Mouse (Mus musculus) heart, embryonic 10.5 days (tissue): ENCODE measurements around the gene C030005K15Rik. TPM values are rescaled to one million over a fixed set of nuclear protein-coding genes. Genes with fewer than 3 reads are reported as not detected.

Source experiments
- DNase-seq: peaks from one replicate; pipeline ENCODE4 v3.0.0-alpha.2; 2017; ENCODE audit warnings: low spot score
- H3K27ac ChIP-seq: fragments of 300-500 bp; sonication (generic); 2 replicates; pipeline ENCODE4 v1.5.1; 2016; ENCODE audit warnings: mild to moderate bottlenecking
- H3K27me3 ChIP-seq: fragments of 300-500 bp; sonication (generic); 2 replicates; pipeline ENCODE4 v1.6.1; 2016; ENCODE audit warnings: mild to moderate bottlenecking; ENCODE audit not compliant: poor library complexity, insufficient read depth, severe bottlenecking
- H3K36me3 ChIP-seq: fragments of 300-500 bp; sonication (generic); 2 replicates; pipeline ENCODE4 v1.6.1; 2016; ENCODE audit warnings: mild to moderate bottlenecking, moderate library complexity
- H3K4me1 ChIP-seq: fragments of 300-500 bp; sonication (generic); 2 replicates; pipeline ENCODE4 v1.6.1; 2016; ENCODE audit warnings: mild to moderate bottlenecking
- H3K4me3 ChIP-seq: fragments of 300-500 bp; sonication (generic); 2 replicates; pipeline ENCODE4 v1.5.1; 2016; ENCODE audit warnings: mild to moderate bottlenecking, moderate library complexity
- H3K9me3 ChIP-seq: fragments of 300-500 bp; sonication (generic); 2 replicates; pipeline ENCODE4 v1.6.1; 2016; ENCODE audit warnings: mild to moderate bottlenecking, moderate library complexity
- WGBS: fragments of 180-500 bp; shearing (Covaris S2); methylation state at CpG from one replicate; pipeline ENCODE4 v1.1.7; 2016; 5-methylcytosine and 5-hydroxymethylcytosine counted together
- polyA plus RNA-seq: library from polyadenylated mRNA; unstranded; fragments of >200 nt; fragmentation: Nextera tagmentation; extraction: Ambion mirVana; gene quantifications from 2 replicates; pipeline ENCODE4 v1.2.1, GENCODE M21; 2016

C030005K15Rik gene
- polyA plus RNA-seq, 1 experiment from 2014 or later = not detected

GRCm38 (mm10) chr10:97693398-97694135 lies 33.0 kb downstream of the C030005K15Rik start:
- no peak overlapping the region for H3K4me3 ChIP-seq
- H3K4me1 ChIP-seq = no peaks in the 10 kb centered on the region
- no peak for DNase-seq
- no peaks in the 10 kb centered on the region for H3K27me3 ChIP-seq
- 82% methylated on average over 37 of the region's 37 CpGs for WGBS
- no peak overlapping the region for H3K27ac ChIP-seq
- no peaks in the 10 kb centered on the region for H3K36me3 ChIP-seq
- H3K9me3 ChIP-seq = peaks cover 13% of the 10 kb centered on the region; the same call in 1 of the 2 replicates

GRCm38 (mm10) chr10:97692913-97693312 lies 33.6 kb downstream of the C030005K15Rik start, which contains the start of gene Ccer1:
Gene Ccer1 (plus strand): TSS chr10:97693059.
- Histone ChIP-seq H3K36me3 (no peaks in the 10 kb centered on the region), H3K27ac (no peak within 1 kb of the TSS)

GRCm38 (mm10) chr10:97689425-97689824 lies 37.1 kb downstream of the C030005K15Rik start:
- 76% methylated on average over 3 of the region's 3 CpGs for WGBS
- peaks cover 13% of the 10 kb centered on the region; the same call in 1 of the 2 replicates for H3K9me3 ChIP-seq
- H3K36me3 ChIP-seq = no peaks in the 10 kb centered on the region
- H3K27me3 ChIP-seq = no peaks in the 10 kb centered on the region
- H3K4me1 ChIP-seq = no peaks in the 10 kb centered on the region
- no peak overlapping the region for H3K27ac ChIP-seq
- no peak for DNase-seq
- no peak overlapping the region for H3K4me3 ChIP-seq

More at GRCm38 (mm10) chr10:97692913-97693312, 33.6 kb downstream of the C030005K15Rik start, which contains the start of gene Ccer1:
- peaks cover 13% of the 10 kb centered on the region; the same call in 1 of the 2 replicates for H3K9me3 ChIP-seq
- no peak within 1 kb of the TSS for H3K4me3 ChIP-seq
- WGBS = 70% methylated on average over 20 of the region's 20 CpGs
- H3K27me3 ChIP-seq = no peaks in the 10 kb centered on the region
- no peaks in the 10 kb centered on the region for H3K4me1 ChIP-seq
- DNase-seq = no peak

GRCm38 (mm10) chr10:97687198-97687597 lies 39.4 kb downstream of the C030005K15Rik start:
- Histone ChIP-seq H3K9me3 (no peaks in the 10 kb centered on the region), H3K27me3 (no peaks in the 10 kb centered on the region), H3K36me3 (no peaks in the 10 kb centered on the region), H3K27ac (no peak overlapping the region), H3K4me3 (no peak overlapping the region), H3K4me1 (no peaks in the 10 kb centered on the region)
- no peak for DNase-seq
- 85% methylated on average over 1 of the region's 1 CpGs for WGBS

GRCm38 (mm10) chr10:97682981-97683380 lies 43.6 kb downstream of the C030005K15Rik start:
- Histone ChIP-seq H3K4me3 (no peak overlapping the region), H3K27me3 (no peaks in the 10 kb centered on the region), H3K27ac (no peak overlapping the region), H3K36me3 (no peaks in the 10 kb centered on the region), H3K9me3 (no peaks in the 10 kb centered on the region), H3K4me1 (no peaks in the 10 kb centered on the region)
- no peak for DNase-seq

Other genes with a start within 250 kb of the C030005K15Rik start
- gene Dcn, start 247.1 kb downstream of the C030005K15Rik start, polyA plus RNA-seq = 47.6 and 49.3 TPM in 2 replicates
- 17.5 and 50.5 TPM in 2 replicates for gene Lum, start 161.6 kb downstream of the C030005K15Rik start, polyA plus RNA-seq
- gene Kera, start 119.9 kb downstream of the C030005K15Rik start, polyA plus RNA-seq = not detected in 2 replicates
- 0.18 and 0.29 TPM in 2 replicates for gene Epyc, start 82.7 kb downstream of the C030005K15Rik start, polyA plus RNA-seq
- not detected in 2 replicates for gene Ccer1, start 33.7 kb downstream of the C030005K15Rik start, polyA plus RNA-seq